Mouse (Mus musculus): Measurements from ENCODE around the gene Usp33. TPM values are rescaled to one million over a fixed set of nuclear protein-coding genes. Genes with fewer than 3 reads are reported as not detected.
"Not testable (repeated sequence)": the region's sequence is repeated elsewhere in the genome, so short reads cannot be mapped to it uniquely, and the experiment has no call there.

Usp33 gene
- total RNA-seq (2021): 121 and 126 TPM in 2 replicates
- long read RNA-seq, full-length matches to known transcripts: 22 of 44 reads
- long read RNA-seq, partial matches to known transcripts: 20 of 44 reads
- long read RNA-seq, other reads (novel, unspliced or antisense): 2 of 44 reads

GRCm38 (mm10) chr3:152345732-152346632 is at the start of gene Usp33:
Gene Usp33, plus strand, starts transcription at chr3:152346478.
- peak; percentile 96 for DNase-seq

GRCm38 (mm10) chr3:152300376-152301337 is 45.6 kb upstream of the Usp33 start:
- no peak for DNase-seq

GRCm38 (mm10) chr3:152302991-152303390 is 43.3 kb upstream of the Usp33 start:
- DNase-seq: no peak

- DNase-seq: no peak
Measured at GRCm38 (mm10) chr3:152304093-152304815, 42.0 kb upstream of the Usp33 start.

- DNase-seq: no peak
Measured at GRCm38 (mm10) chr3:152305080-152305479, 41.2 kb upstream of the Usp33 start.

GRCm38 (mm10) chr3:152305971-152306370 is 40.3 kb upstream of the Usp33 start:
- DNase-seq: no peak

GRCm38 (mm10) chr3:152308485-152309249 is 37.6 kb upstream of the Usp33 start:
- no peak for DNase-seq

- DNase-seq: no peak
Measured at GRCm38 (mm10) chr3:152309250-152309645, 37.0 kb upstream of the Usp33 start.

GRCm38 (mm10) chr3:152314666-152315065 is 31.6 kb upstream of the Usp33 start:
- DNase-seq: not testable (repeated sequence)

GRCm38 (mm10) chr3:152315613-152316012 is 30.7 kb upstream of the Usp33 start:
- DNase-seq: peak; percentile 81

- not testable (repeated sequence) for DNase-seq
Measured at GRCm38 (mm10) chr3:152316447-152317173, 29.7 kb upstream of the Usp33 start.

- no peak for DNase-seq
Measured at GRCm38 (mm10) chr3:152320972-152321645, 25.2 kb upstream of the Usp33 start.

- no peak for DNase-seq
Measured at GRCm38 (mm10) chr3:152321765-152322547, 24.3 kb upstream of the Usp33 start.

GRCm38 (mm10) chr3:152332104-152332503 is 14.2 kb upstream of the Usp33 start:
- DNase-seq: no peak

- DNase-seq: no peak
Measured at GRCm38 (mm10) chr3:152332545-152333300, 13.6 kb upstream of the Usp33 start.

- no peak for DNase-seq
Measured at GRCm38 (mm10) chr3:152333641-152334040, 12.6 kb upstream of the Usp33 start.

- DNase-seq: no peak
Measured at GRCm38 (mm10) chr3:152336085-152336484, 10.2 kb upstream of the Usp33 start.
